Mouse (Mus musculus): Measurements from ENCODE around the gene Olfml2b.

The Olfml2b gene

GRCm38 (mm10) chr1:170651989-170652740, 7.8 kb downstream of the Olfml2b start:
- Histone ChIP-seq H3K4me3 (replicated peaks; ENCODE audit: low read length) (no peak overlapping the region), H3K27me3 (ENCODE audit: insufficient read depth, low read length) (peaks cover 3% of the 10 kb centered on the region; the same call in 1 of the 2 replicates), H3K4me1 (replicated peaks; ENCODE audit: low read depth, low read length) (peaks cover 31% of the 10 kb centered on the region), H3K36me3 (ENCODE audit: insufficient read depth, low read length) (no peaks in the 10 kb centered on the region), H3K9me3 (ENCODE audit: low read length) (no peaks in the 10 kb centered on the region)
- TF ChIP-seq CTCF (conservative IDR thresholded peaks at IDR 0.05; ENCODE audit: low read length) (no peak), NANOG (IDR thresholded peaks at IDR 0.05; ENCODE audit: borderline replicate concordance, low read length) (no peak), POU5F1 (IDR thresholded peaks at IDR 0.05; ENCODE audit: borderline replicate concordance, low read length) (no peak)

GRCm38 (mm10) chr1:170655280-170655917, 11.1 kb downstream of the Olfml2b start:
- Histone ChIP-seq H3K4me1 (replicated peaks; ENCODE audit: low read depth, low read length) (peaks cover 30% of the 10 kb centered on the region), H3K27me3 (ENCODE audit: insufficient read depth, low read length) (peaks cover 3% of the 10 kb centered on the region; the same call in 1 of the 2 replicates), H3K4me3 (replicated peaks; ENCODE audit: low read length) (no peak overlapping the region), H3K36me3 (ENCODE audit: insufficient read depth, low read length) (no peaks in the 10 kb centered on the region), H3K9me3 (ENCODE audit: low read length) (no peaks in the 10 kb centered on the region)
- TF ChIP-seq CTCF (conservative IDR thresholded peaks at IDR 0.05; ENCODE audit: low read length) (no peak), NANOG (IDR thresholded peaks at IDR 0.05; ENCODE audit: borderline replicate concordance, low read length) (no peak), POU5F1 (IDR thresholded peaks at IDR 0.05; ENCODE audit: borderline replicate concordance, low read length) (no peak)

- no peak overlapping the region for H3K4me3 ChIP-seq (replicated peaks; ENCODE audit: low read length)
- no peaks in the 10 kb centered on the region for H3K36me3 ChIP-seq (ENCODE audit: insufficient read depth, low read length)
- H3K9me3 ChIP-seq (ENCODE audit: low read length) = no peaks in the 10 kb centered on the region
- peaks cover 17% of the 10 kb centered on the region for H3K4me1 ChIP-seq (replicated peaks; ENCODE audit: low read depth, low read length)
- H3K27me3 ChIP-seq (ENCODE audit: insufficient read depth, low read length) = peaks cover 3% of the 10 kb centered on the region; the same call in 1 of the 2 replicates
- TF ChIP-seq POU5F1 (IDR thresholded peaks at IDR 0.05; ENCODE audit: borderline replicate concordance, low read length) = no peak
- no peak for TF ChIP-seq NANOG (IDR thresholded peaks at IDR 0.05; ENCODE audit: borderline replicate concordance, low read length)
- no peak for TF ChIP-seq CTCF (conservative IDR thresholded peaks at IDR 0.05; ENCODE audit: low read length)
Observed at GRCm38 (mm10) chr1:170656518-170657227, 12.3 kb downstream of the Olfml2b start.

GRCm38 (mm10) chr1:170657228-170657521, 12.8 kb downstream of the Olfml2b start:
- Histone ChIP-seq H3K27me3 (ENCODE audit: insufficient read depth, low read length) (peaks cover 3% of the 10 kb centered on the region; the same call in 1 of the 2 replicates), H3K4me1 (replicated peaks; ENCODE audit: low read depth, low read length) (peaks cover 12% of the 10 kb centered on the region), H3K9me3 (ENCODE audit: low read length) (no peaks in the 10 kb centered on the region), H3K4me3 (replicated peaks; ENCODE audit: low read length) (no peak overlapping the region), H3K36me3 (ENCODE audit: insufficient read depth, low read length) (no peaks in the 10 kb centered on the region)
- TF ChIP-seq CTCF (conservative IDR thresholded peaks at IDR 0.05; ENCODE audit: low read length) = no peak
- TF ChIP-seq NANOG (IDR thresholded peaks at IDR 0.05; ENCODE audit: borderline replicate concordance, low read length) = no peak
- no peak for TF ChIP-seq POU5F1 (IDR thresholded peaks at IDR 0.05; ENCODE audit: borderline replicate concordance, low read length)

- no peak for TF ChIP-seq POU5F1 (IDR thresholded peaks at IDR 0.05; ENCODE audit: borderline replicate concordance, low read length)
- TF ChIP-seq NANOG (IDR thresholded peaks at IDR 0.05; ENCODE audit: borderline replicate concordance, low read length) = no peak
- no peak for TF ChIP-seq CTCF (conservative IDR thresholded peaks at IDR 0.05; ENCODE audit: low read length)
- Histone ChIP-seq H3K27me3 (ENCODE audit: insufficient read depth, low read length) (peaks cover 3% of the 10 kb centered on the region; the same call in 1 of the 2 replicates), H3K9me3 (ENCODE audit: low read length) (no peaks in the 10 kb centered on the region), H3K36me3 (ENCODE audit: insufficient read depth, low read length) (no peaks in the 10 kb centered on the region), H3K4me1 (replicated peaks; ENCODE audit: low read depth, low read length) (peaks cover 6% of the 10 kb centered on the region; the same call in 1 of the 2 replicates), H3K4me3 (replicated peaks; ENCODE audit: low read length) (no peak overlapping the region)
Observed at GRCm38 (mm10) chr1:170657643-170658314, 13.4 kb downstream of the Olfml2b start.

- no peaks in the 10 kb centered on the region for H3K36me3 ChIP-seq (ENCODE audit: insufficient read depth, low read length)
- H3K9me3 ChIP-seq (ENCODE audit: low read length) = no peaks in the 10 kb centered on the region
- H3K4me1 ChIP-seq (replicated peaks; ENCODE audit: low read depth, low read length) = no peaks in the 10 kb centered on the region
- peaks cover 3% of the 10 kb centered on the region; the same call in 1 of the 2 replicates for H3K27me3 ChIP-seq (ENCODE audit: insufficient read depth, low read length)
- TF ChIP-seq CTCF (conservative IDR thresholded peaks at IDR 0.05; ENCODE audit: low read length) (no peak), POU5F1 (IDR thresholded peaks at IDR 0.05; ENCODE audit: borderline replicate concordance, low read length) (no peak), NANOG (IDR thresholded peaks at IDR 0.05; ENCODE audit: borderline replicate concordance, low read length) (no peak)
- no peak overlapping the region for H3K4me3 ChIP-seq (replicated peaks; ENCODE audit: low read length)
Observed at GRCm38 (mm10) chr1:170659260-170659659, 14.9 kb downstream of the Olfml2b start.

GRCm38 (mm10) chr1:170664620-170665185, 20.4 kb downstream of the Olfml2b start:
- H3K27me3 ChIP-seq (ENCODE audit: insufficient read depth, low read length) = no peaks in the 10 kb centered on the region
- H3K36me3 ChIP-seq (ENCODE audit: insufficient read depth, low read length) = no peaks in the 10 kb centered on the region
- H3K4me1 ChIP-seq (replicated peaks; ENCODE audit: low read depth, low read length) = no peaks in the 10 kb centered on the region
- H3K9me3 ChIP-seq (ENCODE audit: low read length) = no peaks in the 10 kb centered on the region
- H3K4me3 ChIP-seq (replicated peaks; ENCODE audit: low read length) = no peak overlapping the region
- no peak for TF ChIP-seq CTCF (conservative IDR thresholded peaks at IDR 0.05; ENCODE audit: low read length)
- no peak for TF ChIP-seq NANOG (IDR thresholded peaks at IDR 0.05; ENCODE audit: borderline replicate concordance, low read length)
- TF ChIP-seq POU5F1 (IDR thresholded peaks at IDR 0.05; ENCODE audit: borderline replicate concordance, low read length) = no peak

All from E14TG2a.4 (cell line).